Mouse (Mus musculus) testis, adult 2 months (tissue): Measurements from ENCODE around the gene Abcf3.

ENCODE experiments used
- CTCF ChIP-seq: fragments of 200-500 bp; IDR thresholded peaks from 2 replicates; pipeline ENCODE4 v1.5.1; 2012; ENCODE audit warnings: low read depth, mild to moderate bottlenecking, inconsistent platforms, low read length, moderate library complexity; ENCODE audit not compliant: control insufficient read depth, insufficient read depth, insufficient replicate concordance
- POLR2A ChIP-seq: fragments of 200-500 bp; IDR thresholded peaks from 2 replicates; pipeline ENCODE4 v1.6.1; 2012; ENCODE audit warnings: low read depth, mild to moderate bottlenecking, inconsistent platforms, low read length, moderate library complexity; ENCODE audit not compliant: control insufficient read depth

GRCm38 (mm10) chr16:20604705-20605104, 56.3 kb downstream of the Abcf3 start:
- no peak for TF ChIP-seq CTCF
- TF ChIP-seq POLR2A: no peak
